8 mouse cellular contexts compared by ENCODE assay signal in genomic region chr15:91573111-91573538, GRCm38 (mm10). TPM values are rescaled to one million over a fixed set of nuclear protein-coding genes. Genes with fewer than 3 reads are reported as not detected.
DNase-seq lines count a peak whose midpoint lies in the region; ATAC-seq and TF ChIP-seq lines count a peak whose summit lies in the region.

Slc2a13 (minus strand) TSS chr15:91573261.

- peak; percentile 95 for ATAC-seq in embryonic facial prominence, embryonic 15.5 days (ENCODE audit: insufficient number of reproducible peaks, low FRiP score, low TSS enrichment, low read depth)
- peak; percentile 97 for ATAC-seq in kidney, embryonic 14.5 days (ENCODE audit: low FRiP score, low TSS enrichment)
- peak; percentile 92 for ATAC-seq in limb, embryonic 15.5 days (ENCODE audit: insufficient number of reproducible peaks, low FRiP score, low TSS enrichment, low read depth)
- peak; percentile 96 for ATAC-seq in midbrain, postnatal 0 days (ENCODE audit: low FRiP score)

- peaks cover 9% of the 10 kb centered on the region for H3K27me3 ChIP-seq in embryonic facial prominence, embryonic 15.5 days
- peaks cover 15% of the 10 kb centered on the region for H3K27me3 ChIP-seq in heart, embryonic 10.5 days (ENCODE audit: insufficient read depth, poor library complexity, severe bottlenecking)
- no peaks in the 10 kb centered on the region for H3K27me3 ChIP-seq in kidney, embryonic 14.5 days (ENCODE audit: control insufficient read depth, insufficient read depth, low read length)
- H3K27me3 ChIP-seq in limb, embryonic 15.5 days = 0 out of 2 replicates have a peak, but pooled peaks cover 3% of the 10 kb centered on the region
- H3K27me3 ChIP-seq in midbrain, postnatal 0 days (ENCODE audit: insufficient read depth, low read length) = no peaks in the 10 kb centered on the region

- no peaks in the 10 kb centered on the region for H3K9me3 ChIP-seq in embryonic facial prominence, embryonic 15.5 days (replicated peaks)
- no peaks in the 10 kb centered on the region for H3K9me3 ChIP-seq in heart, embryonic 10.5 days
- no peaks in the 10 kb centered on the region for H3K9me3 ChIP-seq in kidney, embryonic 14.5 days (ENCODE audit: control insufficient read depth, low read length)
- H3K9me3 ChIP-seq in limb, embryonic 15.5 days = no peaks in the 10 kb centered on the region
- no peaks in the 10 kb centered on the region for H3K9me3 ChIP-seq in midbrain, postnatal 0 days (ENCODE audit: low read length)

- WGBS in embryonic facial prominence, embryonic 15.5 days = under 1% methylated on average over 26 of the region's 26 CpGs
- WGBS in heart, embryonic 10.5 days = 1% methylated on average over 26 of the region's 26 CpGs
- 0% methylated on average over 23 of the region's 26 CpGs for WGBS in kidney, embryonic 14.5 days
- under 1% methylated on average over 26 of the region's 26 CpGs for WGBS in limb, embryonic 15.5 days
- WGBS in midbrain, postnatal 0 days = 1% methylated on average over 25 of the region's 26 CpGs

- peak; percentile 69 for DNase-seq in 3T3-L1 (ENCODE audit: low read depth, low spot score)
- DNase-seq in heart, embryonic 10.5 days (ENCODE audit: low spot score) = peak; percentile 95
- peak; percentile 95 for DNase-seq in midbrain, postnatal 0 days (ENCODE audit: low spot score)
- DNase-seq in spleen, postnatal 14 days (ENCODE audit: low spot score in 2 of 2) = peak; percentile 30 to 53

- peak within 1 kb of the TSS; percentile 64 for H3K4me3 ChIP-seq in bone marrow macrophage, adult 2 months (ENCODE audit: insufficient read depth, low read length)
- H3K4me3 ChIP-seq in embryonic facial prominence, embryonic 15.5 days (replicated peaks) = peak within 1 kb of the TSS; percentile 62
- peak within 1 kb of the TSS; percentile 81 for H3K4me3 ChIP-seq in heart, embryonic 10.5 days
- H3K4me3 ChIP-seq in kidney, embryonic 14.5 days (ENCODE audit: low read length) = peak within 1 kb of the TSS; percentile 72
- H3K4me3 ChIP-seq in limb, embryonic 15.5 days = peak within 1 kb of the TSS; percentile 77
- H3K4me3 ChIP-seq in midbrain, postnatal 0 days (ENCODE audit: low read depth, low read length) = peak within 1 kb of the TSS; percentile 67

- TF ChIP-seq POLR2A in bone marrow macrophage, adult 2 months (IDR thresholded peaks at IDR 0.05; ENCODE audit: borderline replicate concordance, low read depth, low read length) = no peak

- H3K36me3 ChIP-seq in embryonic facial prominence, embryonic 15.5 days = no peaks in the 10 kb centered on the region
- H3K36me3 ChIP-seq in heart, embryonic 10.5 days = no peaks in the 10 kb centered on the region
- no peaks in the 10 kb centered on the region for H3K36me3 ChIP-seq in kidney, embryonic 14.5 days (ENCODE audit: control insufficient read depth, insufficient read depth, low read length)
- H3K36me3 ChIP-seq in limb, embryonic 15.5 days = no peaks in the 10 kb centered on the region
- H3K36me3 ChIP-seq in midbrain, postnatal 0 days (ENCODE audit: insufficient read depth, low read length) = no peaks in the 10 kb centered on the region

- TF ChIP-seq CTCF in bone marrow macrophage, adult 2 months (IDR thresholded peaks at IDR 0.05; ENCODE audit: low read depth, low read length) = no peak
- peak; percentile 47 for TF ChIP-seq CTCF in midbrain, postnatal 0 days (IDR thresholded peaks at IDR 0.05)

- no peaks in the 10 kb centered on the region for H3K4me1 ChIP-seq in bone marrow macrophage, adult 2 months (ENCODE audit: control insufficient read depth, insufficient read depth, low read length)
- peaks cover 18% of the 10 kb centered on the region for H3K4me1 ChIP-seq in embryonic facial prominence, embryonic 15.5 days
- H3K4me1 ChIP-seq in heart, embryonic 10.5 days = peaks cover 5% of the 10 kb centered on the region
- H3K4me1 ChIP-seq in kidney, embryonic 14.5 days (ENCODE audit: control insufficient read depth, insufficient read depth, low read length) = no peaks in the 10 kb centered on the region; the same call in 1 of the 2 replicates
- peaks cover 18% of the 10 kb centered on the region for H3K4me1 ChIP-seq in limb, embryonic 15.5 days
- peaks cover 4% of the 10 kb centered on the region; the same call in 1 of the 2 replicates for H3K4me1 ChIP-seq in midbrain, postnatal 0 days (ENCODE audit: insufficient read depth, low read length)

- H3K4me2 ChIP-seq in embryonic facial prominence, embryonic 15.5 days (replicated peaks) = peak within 1 kb of the TSS; percentile 96
- peak within 1 kb of the TSS; percentile 99 for H3K4me2 ChIP-seq in kidney, embryonic 14.5 days (replicated peaks; ENCODE audit: low read depth, low read length)
- H3K4me2 ChIP-seq in limb, embryonic 15.5 days = peak within 1 kb of the TSS; percentile 97
- H3K4me2 ChIP-seq in midbrain, postnatal 0 days (ENCODE audit: low read depth, low read length, poor library complexity, severe bottlenecking) = peak within 1 kb of the TSS; percentile 83

- H3K9ac ChIP-seq in embryonic facial prominence, embryonic 15.5 days = peak within 1 kb of the TSS; percentile 70
- H3K9ac ChIP-seq in kidney, embryonic 14.5 days (ENCODE audit: low read depth, low read length) = peak within 1 kb of the TSS; percentile 76
- H3K9ac ChIP-seq in limb, embryonic 15.5 days = peak within 1 kb of the TSS; percentile 73
- peak within 1 kb of the TSS; percentile 82 for H3K9ac ChIP-seq in midbrain, postnatal 0 days (replicated peaks; ENCODE audit: low read length, poor library complexity, severe bottlenecking)

- no peak within 1 kb of the TSS for H3K27ac ChIP-seq in bone marrow macrophage, adult 2 months (ENCODE audit: insufficient read depth, low read depth, low read length)
- peak within 1 kb of the TSS; percentile 76 for H3K27ac ChIP-seq in embryonic facial prominence, embryonic 15.5 days (replicated peaks)
- peak within 1 kb of the TSS; percentile 84 for H3K27ac ChIP-seq in heart, embryonic 10.5 days
- H3K27ac ChIP-seq in kidney, embryonic 14.5 days (ENCODE audit: low read depth, low read length) = peak within 1 kb of the TSS; percentile 26; the same call in 1 of the 2 replicates
- peak within 1 kb of the TSS; percentile 86 for H3K27ac ChIP-seq in limb, embryonic 15.5 days
- peak within 1 kb of the TSS; percentile 77 for H3K27ac ChIP-seq in midbrain, postnatal 0 days (ENCODE audit: low read depth, low read length)

RNA-seq across cellular contexts. Expression of gene Slc2a13, which starts in this region (rescaled TPM):
- 0.17 TPM in 1 of 2 replicates, not detected in the other for polyA plus RNA-seq in bone marrow macrophage, adult 2 months (2012; ENCODE audit: insufficient read depth, insufficient read length, missing spikeins)
- 2.3 and 2.6 TPM in 2 replicates for polyA plus RNA-seq in embryonic facial prominence, embryonic 15.5 days (2015; fragmentation: Nextera tagmentation; extraction: Ambion mirVana)
- 0.80 and 0.90 TPM in 2 replicates for polyA plus RNA-seq in heart, embryonic 10.5 days (2016; fragmentation: Nextera tagmentation; extraction: Ambion mirVana)
- polyA plus RNA-seq in kidney, embryonic 14.5 days (2014; fragmentation: Nextera tagmentation; extraction: Ambion mirVana) = 2.7 and 3.3 TPM in 2 replicates
- 1.9 and 2.1 TPM in 2 replicates for polyA plus RNA-seq in limb, embryonic 15.5 days (2015; fragmentation: Nextera tagmentation; extraction: Ambion mirVana)
- 29.2 and 32.0 TPM in 2 replicates for total RNA-seq in midbrain, postnatal 0 days (2014; rRNA removed)
- 2.7 and 3.3 TPM in 2 replicates for polyA plus RNA-seq in midbrain, postnatal 0 days (2015; fragmentation: Nextera tagmentation; extraction: Ambion mirVana)

Comparison
In these comparisons a context has a peak if more than half of its experiments do, and no peak if none do; other contexts are left out.
1. Peak in DNase-seq, H3K4me3 ChIP-seq and H3K27ac ChIP-seq in heart, embryonic 10.5 days; RNA of the gene not detected or under 1 TPM.
2. DNase-seq: peak in every context shown above with its lines; median percentile 95 in heart, embryonic 10.5 days; 95 in midbrain, postnatal 0 days; 69 in 3T3-L1; 42 in spleen, postnatal 14 days.